Mouse (Mus musculus) kidney, postnatal 10 days (tissue): ENCODE data around the gene Mgst3.

Source experiments
- DNase-seq: peaks from one replicate; pipeline ENCODE4 v3.0.0; 2021; ENCODE audit warnings: mixed read lengths

Gene Mgst3

DNA sequence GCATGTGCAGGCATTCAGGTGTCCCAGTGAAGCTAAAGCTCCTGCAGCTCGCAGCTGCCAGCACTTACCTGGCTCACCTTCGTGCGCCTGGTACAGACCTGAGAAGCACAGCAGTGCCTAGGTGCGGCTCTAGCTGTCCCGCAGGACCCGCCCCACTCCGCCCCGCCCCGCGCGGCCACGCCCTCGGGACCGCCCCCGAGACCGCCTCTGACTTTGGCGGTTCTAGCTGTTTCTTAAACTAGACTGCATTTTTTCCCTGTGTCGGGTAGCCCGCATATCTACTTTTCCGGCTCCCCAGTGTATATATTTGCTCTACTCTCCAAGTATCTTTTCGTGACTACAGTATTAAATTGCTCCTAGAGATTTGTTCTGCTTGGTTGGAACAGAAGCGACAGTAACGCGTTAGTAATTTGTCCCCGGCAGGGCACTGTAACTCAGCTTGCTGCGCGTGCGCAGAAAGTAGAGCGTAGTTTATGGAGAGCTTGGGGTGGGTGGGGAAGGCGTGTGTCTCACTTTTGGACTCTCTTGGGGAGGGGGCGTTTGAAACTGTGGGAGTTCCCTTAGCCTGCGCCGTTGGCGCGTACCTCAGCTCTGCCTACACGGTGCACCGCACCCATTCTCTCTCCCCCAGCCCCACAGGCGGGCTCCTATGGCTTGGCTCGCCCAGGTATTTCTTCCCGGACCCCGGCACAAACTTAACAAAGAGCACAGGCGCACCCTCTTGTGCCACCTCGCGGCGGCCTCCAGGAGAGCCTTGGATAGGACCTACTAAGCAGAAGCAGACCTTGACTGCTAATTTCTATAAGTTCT, at the start of gene Mgst3:
TSS of gene Mgst3 (minus strand) at position 159 of the 810 bp plus-strand sequence.
- DNase-seq, result peak; percentile 97

DNA sequence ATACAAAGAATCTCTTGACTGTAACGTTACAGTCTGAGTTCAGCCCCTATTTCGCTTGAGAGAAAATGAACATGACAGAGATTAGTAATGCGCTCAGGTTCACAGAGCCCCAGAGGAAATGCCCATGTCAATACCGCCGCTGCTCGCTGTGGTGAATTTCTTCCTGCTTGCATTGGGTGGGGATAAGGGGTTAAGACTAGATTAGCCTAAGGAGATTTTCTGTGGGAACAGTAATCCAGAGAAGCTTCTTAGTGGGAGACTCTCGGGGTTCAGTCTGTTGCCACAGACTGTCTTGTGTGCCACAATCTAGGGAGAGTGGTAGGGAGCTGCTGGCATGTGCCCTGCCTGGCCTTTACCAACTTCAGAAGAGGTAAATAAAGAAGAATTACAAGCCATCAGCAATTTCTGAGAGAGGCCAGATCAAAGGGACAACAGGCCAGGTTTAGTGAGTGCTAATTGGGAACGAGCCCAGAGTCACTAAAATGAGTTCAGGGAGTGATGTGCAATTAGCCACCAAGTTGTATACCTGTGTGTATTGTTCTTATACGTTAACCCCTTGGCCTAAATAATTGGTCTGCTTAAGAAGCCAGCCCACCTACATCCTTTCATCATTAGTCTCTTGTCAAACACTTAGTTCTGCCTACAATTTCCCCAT, 44.7 kb upstream of the Mgst3 start:
- DNase-seq, result no peak

DNA sequence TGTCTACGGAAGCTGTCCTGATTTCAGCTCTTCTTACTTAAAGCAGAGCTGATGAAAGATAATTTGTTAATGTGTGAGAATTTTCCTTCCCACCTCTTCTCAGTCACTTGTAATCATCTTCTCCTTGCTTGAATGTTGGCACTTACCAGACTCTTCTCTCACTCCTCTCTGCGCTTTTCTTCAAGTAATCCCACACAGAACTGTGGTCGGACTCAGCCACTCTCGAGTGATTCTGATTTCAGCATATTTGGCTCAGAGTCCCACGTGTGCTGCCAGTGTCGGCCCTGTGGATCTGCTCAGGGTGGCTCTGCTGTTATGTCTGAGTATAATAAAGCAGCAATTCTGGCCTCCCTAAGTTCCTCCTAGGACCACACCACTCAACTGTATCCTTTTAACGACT, 43.5 kb upstream of the Mgst3 start:
- DNase-seq, result no peak

DNA sequence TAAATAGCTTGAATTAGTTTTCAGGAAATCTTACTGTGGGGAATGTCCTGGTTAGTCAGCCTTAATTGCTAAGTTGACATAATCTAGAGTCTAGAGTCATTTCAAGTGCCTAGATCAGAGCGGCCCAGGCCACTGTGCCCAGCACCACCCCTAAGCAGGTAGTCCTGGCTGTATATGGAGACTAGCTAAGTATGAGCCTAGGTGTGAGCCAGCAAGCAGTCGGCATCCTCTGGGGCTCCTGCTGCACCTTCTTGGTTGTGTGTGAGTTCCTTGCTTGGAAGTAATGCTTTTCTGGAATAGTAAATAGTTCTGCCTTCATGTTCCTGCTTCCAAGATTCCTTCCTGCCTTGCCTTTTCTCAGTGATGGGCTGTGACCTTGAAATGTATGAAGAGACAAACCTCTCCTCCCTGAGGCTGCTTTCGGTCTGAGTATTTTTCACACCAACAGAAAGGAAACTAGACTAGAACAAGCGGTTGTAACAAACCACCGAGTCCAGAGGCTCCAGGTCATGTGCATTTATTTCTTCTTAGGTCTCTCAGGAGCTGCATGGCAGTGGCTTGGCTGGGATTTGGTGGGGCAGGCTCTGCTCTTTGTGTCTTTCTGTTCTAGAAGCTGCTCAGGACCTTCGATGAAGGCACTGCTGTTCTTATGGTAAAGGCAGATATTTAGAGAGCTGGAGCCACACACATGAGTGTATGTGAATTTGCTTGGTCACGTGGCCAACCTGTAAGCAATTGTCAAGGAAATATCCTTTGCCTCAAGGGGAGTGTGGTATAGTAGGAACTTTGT, 42.7 kb upstream of the Mgst3 start:
- no peak for DNase-seq

DNA sequence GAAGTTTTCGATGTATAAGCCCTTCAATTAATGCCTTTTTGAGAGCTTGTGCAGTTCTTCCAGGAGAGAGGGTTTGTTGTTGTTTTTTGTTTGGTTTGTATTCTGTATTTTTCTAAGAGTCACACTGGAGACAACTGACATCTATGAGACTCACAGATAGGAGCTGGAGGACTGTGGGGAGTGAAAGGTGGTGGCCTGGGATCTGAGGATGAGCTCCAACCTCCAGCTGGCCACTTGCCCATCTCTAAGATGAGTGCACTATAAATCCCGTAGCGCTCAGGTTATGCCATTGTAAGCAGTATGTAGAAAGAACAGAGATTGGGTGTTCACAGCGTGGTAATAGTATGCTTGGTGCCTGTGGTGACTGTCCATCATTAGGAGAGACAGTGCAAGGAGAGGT, 41.3 kb upstream of the Mgst3 start:
- no peak for DNase-seq

DNA sequence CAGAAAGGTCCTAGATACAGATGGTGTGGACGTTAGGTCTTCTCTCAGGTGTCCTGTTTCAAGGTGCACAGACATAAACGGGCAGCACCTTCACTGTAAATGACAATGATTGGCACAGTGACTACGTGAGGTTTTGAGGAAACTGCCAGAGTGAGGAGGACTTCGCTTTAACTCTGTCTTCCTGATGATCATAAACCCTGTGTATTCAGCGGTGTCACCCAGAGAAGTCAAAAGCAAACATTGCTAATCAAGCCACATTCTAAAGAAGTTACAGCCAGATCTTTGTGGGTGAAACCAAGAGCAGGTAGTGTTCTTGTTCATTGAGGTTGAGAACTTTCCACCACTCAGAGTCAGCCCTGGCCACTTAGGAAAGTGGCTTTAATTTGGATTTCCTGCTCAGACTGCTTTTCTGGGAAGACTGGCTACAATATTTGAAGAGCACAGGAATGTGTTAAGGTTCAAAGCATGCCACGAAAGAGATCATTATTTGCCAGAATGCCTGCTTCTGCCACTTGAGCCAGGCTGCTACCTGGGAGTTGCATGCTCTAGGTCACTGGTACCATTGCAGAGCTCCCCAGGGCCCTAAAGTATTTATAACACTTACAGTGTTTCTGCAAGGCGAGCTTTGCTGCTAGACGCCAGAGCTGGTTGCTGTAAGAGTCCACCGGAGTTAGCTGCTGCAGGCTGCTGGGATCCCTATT, 37.5 kb upstream of the Mgst3 start:
- no peak for DNase-seq

DNA sequence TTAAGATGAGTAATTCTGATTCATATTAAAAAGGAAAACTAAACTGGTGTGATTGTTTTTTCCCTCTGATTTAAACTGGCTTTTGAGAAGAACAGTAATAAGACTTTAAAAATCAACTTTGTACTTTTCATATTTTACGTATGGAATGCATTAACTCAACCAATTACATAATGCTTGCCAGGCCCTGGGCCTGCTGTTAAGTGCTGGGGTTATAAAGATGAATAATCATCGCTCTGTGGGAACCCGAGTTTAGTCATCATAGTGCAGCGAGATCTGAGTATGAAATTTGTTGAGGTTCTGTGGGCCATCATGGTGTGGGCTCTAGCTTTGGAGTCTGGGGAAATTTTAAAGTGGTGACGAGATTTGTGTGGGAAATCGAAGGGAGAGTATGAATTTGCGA, 33.0 kb upstream of the Mgst3 start:
- no peak for DNase-seq

DNA sequence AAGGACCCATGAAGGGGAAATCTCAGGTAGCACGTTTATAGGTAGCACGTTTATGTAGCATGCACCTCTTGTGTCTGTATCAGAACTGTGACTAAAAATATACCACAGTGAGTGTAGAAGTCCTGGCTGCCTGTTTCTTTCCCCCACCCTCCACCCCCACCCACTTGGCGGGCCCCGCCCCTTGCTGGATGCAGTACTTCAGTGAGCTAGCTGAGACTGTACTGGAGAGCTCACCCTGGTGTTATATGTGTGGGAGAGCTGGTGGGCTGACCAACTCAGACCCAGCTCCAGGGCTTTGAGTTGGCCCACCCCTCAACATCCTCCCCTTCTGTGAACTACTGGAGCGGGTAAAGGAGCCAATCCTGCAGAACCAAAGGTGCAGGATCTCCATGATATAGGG, 31.9 kb upstream of the Mgst3 start:
- no peak for DNase-seq

DNA sequence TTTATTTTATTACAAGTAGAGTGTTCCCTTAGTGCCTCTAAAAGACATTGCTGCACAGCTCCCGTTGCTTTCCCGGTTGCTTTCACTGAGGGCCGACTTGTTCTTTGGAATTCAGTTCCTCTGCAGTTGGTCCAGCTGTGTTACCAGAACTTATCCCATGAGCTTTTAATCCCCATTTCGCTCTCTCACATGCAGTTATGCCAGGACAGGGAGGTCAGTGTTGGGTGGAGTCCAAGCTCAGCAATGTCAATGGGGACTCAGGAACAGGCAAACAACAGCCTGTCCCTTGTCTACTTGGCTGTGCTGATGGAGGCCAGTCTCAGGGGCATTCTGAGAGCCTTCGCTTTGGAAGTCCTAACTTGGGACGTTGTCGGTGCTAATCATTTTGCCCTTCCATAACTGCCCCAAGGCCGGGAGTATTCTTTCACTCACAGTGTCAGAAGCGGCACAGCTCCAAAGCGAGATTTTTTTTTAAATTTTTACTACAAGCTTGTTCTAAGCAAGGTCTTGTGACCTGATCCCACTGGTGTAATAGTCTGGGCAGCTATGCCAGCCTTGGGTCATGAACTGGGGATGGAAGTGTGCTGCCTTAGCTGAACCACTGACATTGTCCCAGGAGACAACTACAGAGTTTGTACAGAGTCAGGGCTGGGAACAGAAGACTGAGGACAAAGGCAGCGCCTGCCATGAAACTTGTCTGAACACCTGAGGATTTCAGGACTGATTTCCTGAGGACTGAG, 29.0 kb upstream of the Mgst3 start:
- no peak for DNase-seq

DNA sequence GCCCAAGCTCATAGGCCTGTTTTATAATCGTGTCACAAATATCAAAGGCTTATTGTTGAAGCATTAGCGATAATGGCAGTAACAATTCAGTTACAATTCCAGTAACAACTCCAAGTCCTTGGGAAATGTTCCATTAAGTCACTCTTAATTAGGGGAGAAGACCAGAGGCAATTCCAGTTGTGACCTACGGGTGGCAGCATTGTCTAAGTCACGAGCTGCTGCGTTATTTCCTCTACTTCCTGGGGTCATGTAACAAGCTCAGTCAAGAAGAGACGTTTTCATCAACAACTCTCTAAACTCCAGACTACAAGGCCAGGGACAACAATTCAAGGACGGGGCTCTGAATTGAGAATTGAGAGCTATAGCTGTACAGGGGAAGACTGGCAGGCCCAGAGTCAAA, 21.2 kb upstream of the Mgst3 start:
- DNase-seq, result peak; percentile 84

DNA sequence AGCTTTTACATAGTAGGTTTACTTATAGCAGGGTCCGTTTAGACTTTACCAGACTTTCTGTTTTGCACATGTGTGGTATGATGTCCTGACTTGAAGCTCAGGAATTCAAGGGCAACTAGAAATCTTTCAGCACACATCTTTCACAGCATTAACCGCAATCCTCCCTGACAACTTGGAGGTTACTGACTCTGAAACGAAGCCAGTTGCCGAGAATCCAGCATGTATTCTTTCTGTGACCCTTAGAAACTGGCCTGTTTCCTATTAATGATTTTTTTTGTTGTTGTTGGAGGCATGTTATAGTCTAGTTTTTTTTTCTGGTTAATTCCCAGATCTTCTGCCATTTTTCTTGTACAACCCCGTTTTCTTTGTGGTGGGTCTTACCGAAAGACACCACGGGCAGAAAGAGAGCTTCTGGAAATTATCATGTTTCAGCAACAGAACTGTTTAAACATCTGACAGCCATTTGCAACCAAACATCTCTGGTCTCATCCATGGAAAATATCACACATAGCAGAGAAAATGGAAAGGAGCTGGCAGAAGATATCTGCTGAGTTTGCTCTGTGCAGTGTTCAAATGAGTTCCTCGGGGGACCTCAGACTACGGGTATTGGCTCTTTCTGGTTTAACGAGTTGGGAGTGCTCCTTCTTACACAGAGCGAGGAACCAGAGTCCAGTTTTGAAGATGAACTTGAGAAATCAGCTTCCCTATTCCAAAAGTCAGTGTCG, 18.5 kb upstream of the Mgst3 start:
- no peak for DNase-seq

DNA sequence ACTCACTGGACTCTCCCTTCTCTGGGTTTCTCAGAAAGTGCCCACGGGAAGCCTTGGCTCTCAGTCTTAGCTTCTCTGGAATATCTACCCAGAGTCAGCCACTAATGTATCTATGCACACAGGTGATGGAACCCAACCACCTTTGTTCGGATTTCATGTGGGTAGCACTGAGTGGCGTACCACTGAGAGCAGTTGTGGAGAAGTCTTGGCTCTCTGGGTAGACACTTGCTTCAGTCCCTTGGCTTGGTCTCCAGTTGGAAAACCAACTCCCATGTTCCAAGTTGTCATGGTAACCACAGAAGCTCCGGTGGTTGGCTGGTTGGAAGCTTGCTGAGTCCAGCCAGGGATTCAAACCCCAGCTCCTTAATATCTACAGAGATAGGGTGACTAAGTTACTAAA, 16.0 kb upstream of the Mgst3 start:
- DNase-seq, result no peak

DNA sequence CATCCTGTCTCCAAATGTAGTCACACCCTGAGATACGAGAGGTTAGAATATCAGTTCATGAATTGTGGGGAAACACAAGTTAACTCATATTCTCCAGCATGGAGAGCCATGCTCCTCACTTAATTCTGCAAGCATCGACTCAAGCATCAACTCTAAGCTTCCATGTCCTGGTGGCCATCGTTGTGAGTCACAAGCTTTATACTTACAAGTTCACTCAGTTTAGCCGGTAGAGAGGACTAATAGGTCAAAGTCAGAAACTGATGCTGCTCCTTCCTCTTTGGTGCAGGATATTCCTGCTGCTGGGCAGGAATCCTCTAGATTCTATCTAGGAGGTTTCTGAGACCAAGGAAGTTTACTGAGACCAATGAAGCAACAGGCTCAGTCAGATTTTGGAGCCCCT, 11.6 kb upstream of the Mgst3 start:
- DNase-seq, result no peak

DNA sequence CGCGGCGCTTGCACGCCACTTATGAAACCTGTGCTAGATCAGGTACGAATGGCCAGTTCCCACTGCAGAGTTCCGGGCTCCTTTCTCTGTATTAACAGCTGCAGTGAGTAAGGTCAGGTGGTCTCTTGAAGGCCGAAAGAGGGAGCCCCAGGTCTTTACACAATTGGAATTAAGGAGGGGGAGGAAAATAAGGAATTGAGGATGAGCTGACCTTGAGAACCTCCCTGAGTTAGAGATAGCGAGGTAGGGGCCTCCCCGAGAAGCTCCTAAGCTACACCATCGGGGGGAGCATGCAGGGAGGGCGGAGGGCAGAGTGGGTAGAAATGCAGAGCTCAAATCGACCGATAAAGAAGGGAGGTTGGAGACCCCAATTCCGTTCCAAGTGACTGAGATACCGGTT, 360 bp downstream of the Mgst3 start:
- no peak for DNase-seq

DNA sequence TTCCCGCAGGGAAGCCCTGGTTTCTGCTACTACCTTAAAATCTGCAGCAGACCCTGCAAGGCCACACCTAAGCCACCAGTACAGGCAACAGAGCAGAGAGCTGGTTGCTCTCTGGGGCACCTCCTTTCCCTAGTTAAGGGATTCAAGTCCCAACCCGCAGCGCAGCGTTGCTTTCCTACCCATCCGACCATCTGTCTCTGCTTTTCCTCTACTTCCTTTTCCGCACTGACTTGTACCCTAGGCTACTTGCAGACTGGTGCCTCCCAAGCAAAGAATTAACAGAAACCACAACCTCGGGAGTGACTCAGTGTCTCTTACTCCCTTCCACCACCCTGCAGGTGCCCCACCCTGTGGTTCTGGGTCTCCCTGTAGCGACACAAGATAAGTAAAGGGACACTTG, 954 bp downstream of the Mgst3 start:
- no peak for DNase-seq

DNA sequence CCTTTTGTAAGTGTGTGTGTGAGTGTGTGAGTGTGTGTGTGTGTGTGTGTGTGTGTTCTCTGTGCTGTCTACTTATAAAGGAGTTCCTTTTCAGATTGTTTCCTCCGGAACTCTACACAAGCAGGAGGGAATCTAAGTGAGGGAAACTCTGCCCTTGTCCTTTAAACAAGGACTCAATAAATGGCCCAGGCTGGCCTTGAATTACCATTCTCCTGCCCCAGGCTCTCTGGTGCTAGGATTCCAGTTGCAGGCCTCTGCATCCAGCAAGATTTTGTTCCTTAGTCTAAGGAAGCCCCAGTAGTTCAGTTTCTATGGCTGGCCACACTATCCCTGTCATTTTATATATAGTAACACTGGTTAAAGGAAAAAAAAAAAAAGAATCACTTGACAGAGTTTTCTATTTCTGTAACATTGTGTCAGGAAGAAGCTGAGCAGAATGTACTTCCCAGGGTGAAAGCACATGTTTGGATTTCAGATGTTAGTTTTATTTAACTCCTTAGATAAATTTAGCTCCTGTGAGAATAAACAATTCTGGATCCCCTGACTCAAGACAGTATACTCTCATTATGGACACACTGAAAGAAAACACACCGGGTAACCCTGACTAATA, 1.5 kb downstream of the Mgst3 start:
- no peak for DNase-seq

DNA sequence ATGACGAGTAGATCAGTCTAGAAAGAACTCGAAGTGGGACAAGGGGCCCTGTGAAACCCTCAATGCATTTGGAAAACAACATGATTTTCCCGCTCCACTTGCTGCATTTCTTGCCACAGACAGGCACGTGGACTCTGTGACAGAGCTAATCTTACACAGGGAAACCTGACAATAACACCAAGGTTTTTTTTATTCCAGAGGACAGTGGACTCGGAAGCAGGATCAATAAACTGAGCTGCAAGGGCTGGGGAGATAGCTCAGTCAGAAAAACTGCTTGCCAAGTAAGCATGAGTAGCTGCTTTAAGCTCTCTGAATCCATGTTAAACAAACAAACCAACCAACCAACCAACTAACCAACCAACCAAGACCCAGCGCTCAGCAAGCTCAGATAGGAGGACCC, 2.4 kb downstream of the Mgst3 start:
- no peak for DNase-seq

DNA sequence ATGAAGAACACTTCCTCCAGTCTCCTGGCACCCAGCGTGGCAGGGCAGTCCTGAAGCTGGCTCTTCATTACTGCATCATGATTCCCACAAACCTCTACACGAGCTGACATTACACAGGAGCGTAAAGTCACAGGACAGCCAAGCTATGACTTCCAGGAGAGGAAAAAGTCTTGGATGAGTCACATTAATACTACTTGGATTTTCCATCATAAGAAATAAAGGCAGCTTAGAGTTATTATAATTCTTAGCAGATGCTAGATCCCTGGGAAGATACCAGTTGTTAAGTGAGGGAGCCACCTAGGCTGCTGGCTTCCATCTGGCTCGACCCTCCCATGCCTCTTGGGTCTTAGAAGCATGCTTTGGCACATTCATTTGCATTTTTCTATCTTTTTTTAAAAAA, 3.3 kb downstream of the Mgst3 start:
- no peak for DNase-seq

DNA sequence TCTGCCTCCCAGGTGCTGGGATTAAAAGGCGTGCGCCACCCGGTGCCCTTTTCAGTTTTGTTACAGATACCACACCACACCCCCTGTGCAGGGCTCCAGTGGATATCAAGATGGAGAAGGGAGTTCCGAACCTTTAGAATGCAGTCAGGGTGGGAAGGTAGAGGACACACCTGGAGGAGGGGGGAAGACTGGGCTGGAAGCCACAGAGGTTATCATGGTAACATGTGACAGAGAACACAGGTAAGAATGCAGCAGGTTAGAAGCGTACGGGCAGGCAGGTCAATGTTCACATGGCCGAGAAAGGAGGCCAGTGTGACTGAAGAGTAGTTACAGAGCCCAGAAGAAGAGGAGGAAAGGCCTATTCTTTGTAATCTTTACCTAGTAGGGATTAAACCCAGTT, 4.1 kb downstream of the Mgst3 start:
- no peak for DNase-seq

DNA sequence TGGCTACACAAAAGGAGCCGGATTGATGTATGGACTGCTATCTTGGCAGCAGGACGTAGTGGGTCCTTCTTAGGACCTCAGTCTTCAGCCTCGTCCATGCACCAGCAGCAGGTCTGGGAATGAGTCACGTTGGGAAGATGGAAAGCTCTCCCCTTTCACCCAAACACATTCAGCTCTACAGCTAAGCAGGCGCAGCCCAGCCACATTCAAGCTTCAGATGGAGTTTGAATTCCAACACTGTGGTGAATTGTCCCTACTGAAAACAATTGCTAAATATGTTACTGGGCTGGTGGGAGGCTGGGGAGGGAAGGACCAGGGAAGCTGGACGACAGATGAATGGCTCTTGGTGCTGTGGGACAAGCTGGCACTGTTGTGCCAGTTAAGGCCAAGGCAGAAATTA, 5.1 kb downstream of the Mgst3 start:
- no peak for DNase-seq

DNA sequence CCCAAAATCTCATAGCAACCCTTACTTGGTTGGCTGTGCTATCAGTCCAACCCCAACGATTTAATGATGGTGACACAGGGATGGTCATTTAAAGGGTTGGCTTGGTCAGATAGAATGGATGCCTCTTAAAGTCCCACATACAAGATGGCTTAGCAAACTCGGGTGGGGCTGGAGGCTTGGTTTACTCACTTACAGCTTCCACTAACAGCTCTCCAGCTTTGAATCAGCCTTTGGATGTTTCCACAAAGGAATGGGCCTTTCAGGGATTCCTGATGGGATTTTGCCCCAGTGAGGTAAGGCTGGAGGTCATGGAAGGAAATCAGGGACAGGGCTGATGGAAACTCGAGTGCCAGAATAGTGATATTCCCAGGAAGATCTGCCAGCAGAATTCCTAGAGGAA, 5.8 kb downstream of the Mgst3 start:
- DNase-seq, result no peak
